Mouse (Mus musculus): Measurements from ENCODE around the gene Tmem50a. TPM values are rescaled to one million over a fixed set of nuclear protein-coding genes. Genes with fewer than 3 reads are reported as not detected.

The Tmem50a gene
- polyA plus RNA-seq, 1 experiment from 2014 or later = 151 TPM

GRCm38 (mm10) chr4:134892096-134892495 is 22.7 kb downstream of the Tmem50a start:
- no peaks in the 10 kb centered on the region for H3K27me3 ChIP-seq (ENCODE audit: insufficient read depth, low read length)
- H3K36me3 ChIP-seq (ENCODE audit: insufficient read depth) = peaks cover 24% of the 10 kb centered on the region
- no peak overlapping the region for H3K4me3 ChIP-seq (ENCODE audit: low read depth, low read length)
- TF ChIP-seq CTCF (IDR thresholded peaks at IDR 0.05; ENCODE audit: low read depth) = no peak
- H3K9me3 ChIP-seq (ENCODE audit: low read depth, low read length) = no peaks in the 10 kb centered on the region
- ATAC-seq (ENCODE audit: insufficient read depth) (no peak), DNase-seq (no peak)
- no peak overlapping the region for H3K27ac ChIP-seq (ENCODE audit: low read depth)
- no peak overlapping the region for H3K4me2 ChIP-seq
- no peaks in the 10 kb centered on the region for H3K4me1 ChIP-seq (ENCODE audit: insufficient read depth)
- WGBS = 76% methylated on average over 6 of the region's 6 CpGs
- H3K9ac ChIP-seq = no peak overlapping the region

- DNase-seq (no peak), ATAC-seq (ENCODE audit: insufficient read depth) (no peak)
- Histone ChIP-seq H3K4me2 (no peak overlapping the region), H3K9ac (no peak overlapping the region), H3K36me3 (ENCODE audit: insufficient read depth) (no peaks in the 10 kb centered on the region), H3K27me3 (ENCODE audit: insufficient read depth, low read length) (no peaks in the 10 kb centered on the region), H3K9me3 (ENCODE audit: low read depth, low read length) (no peaks in the 10 kb centered on the region), H3K4me1 (ENCODE audit: insufficient read depth) (peaks cover under 1% of the 10 kb centered on the region; the same call in 1 of the 2 replicates), H3K27ac (ENCODE audit: low read depth) (no peak overlapping the region), H3K4me3 (ENCODE audit: low read depth, low read length) (no peak overlapping the region)
- WGBS = 82% methylated on average over 4 of the region's 4 CpGs
- TF ChIP-seq CTCF (IDR thresholded peaks at IDR 0.05; ENCODE audit: low read depth) = no peak
Measured at GRCm38 (mm10) chr4:134884364-134884763, 30.5 kb downstream of the Tmem50a start.

DNA sequence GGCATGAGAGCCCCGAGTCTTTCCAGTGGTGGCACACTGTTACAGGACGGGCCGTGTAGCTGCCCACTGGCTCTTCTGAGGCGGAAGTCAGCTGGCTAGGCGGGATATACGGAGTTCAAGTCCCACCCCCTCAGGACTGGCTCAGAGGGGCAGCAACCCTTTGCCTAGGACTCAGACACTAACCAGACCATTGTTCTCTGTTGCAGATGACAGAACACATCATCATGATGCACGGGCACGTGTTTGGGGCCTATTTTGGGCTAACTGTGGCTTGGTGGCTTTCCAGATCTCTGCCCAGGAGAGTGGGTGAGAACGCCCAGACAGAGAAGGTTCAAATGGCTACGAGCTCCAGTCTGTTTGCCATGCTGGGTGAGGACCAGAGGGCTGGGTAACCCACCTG is 31.0 kb downstream of the Tmem50a start:
- ATAC-seq (ENCODE audit: insufficient read depth) (no peak), DNase-seq (no peak)
- 87% methylated on average over 10 of the region's 10 CpGs for WGBS
- Histone ChIP-seq H3K4me3 (ENCODE audit: low read depth, low read length) (no peak overlapping the region), H3K27ac (ENCODE audit: low read depth) (no peak overlapping the region), H3K9ac (no peak overlapping the region), H3K9me3 (ENCODE audit: low read depth, low read length) (no peaks in the 10 kb centered on the region), H3K4me2 (no peak overlapping the region), H3K27me3 (ENCODE audit: insufficient read depth, low read length) (no peaks in the 10 kb centered on the region), H3K4me1 (ENCODE audit: insufficient read depth) (peaks cover 3% of the 10 kb centered on the region; the same call in 1 of the 2 replicates), H3K36me3 (ENCODE audit: insufficient read depth) (no peaks in the 10 kb centered on the region)
- no peak for TF ChIP-seq CTCF (IDR thresholded peaks at IDR 0.05; ENCODE audit: low read depth)

DNA sequence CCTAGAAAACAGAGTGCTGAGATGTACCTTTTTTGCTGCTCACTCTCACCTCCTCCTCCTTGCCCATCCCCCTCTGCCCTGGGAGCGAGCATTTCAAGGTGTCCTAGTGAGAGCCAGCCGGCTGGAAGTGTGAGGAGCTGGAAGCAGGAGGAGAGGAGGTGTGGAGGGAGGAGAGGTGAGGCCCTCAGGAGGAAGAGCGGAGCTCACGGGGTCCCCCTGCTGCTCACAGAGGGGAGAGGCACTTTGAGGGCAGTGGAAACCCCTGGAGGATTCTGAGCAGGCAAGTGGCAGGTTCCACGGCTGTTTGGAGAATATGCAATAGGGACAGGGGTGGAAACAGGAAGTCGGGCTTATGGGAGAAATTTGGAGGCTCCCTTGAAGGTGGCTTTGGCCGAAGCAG is 31.6 kb downstream of the Tmem50a start:
- peak; percentile 74 for TF ChIP-seq CTCF (IDR thresholded peaks at IDR 0.05; ENCODE audit: low read depth)
- Histone ChIP-seq H3K27ac (ENCODE audit: low read depth) (no peak overlapping the region), H3K4me1 (ENCODE audit: insufficient read depth) (peaks cover 3% of the 10 kb centered on the region; the same call in 1 of the 2 replicates), H3K4me3 (ENCODE audit: low read depth, low read length) (no peak overlapping the region), H3K9me3 (ENCODE audit: low read depth, low read length) (no peaks in the 10 kb centered on the region), H3K9ac (no peak overlapping the region), H3K27me3 (ENCODE audit: insufficient read depth, low read length) (no peaks in the 10 kb centered on the region), H3K36me3 (ENCODE audit: insufficient read depth) (no peaks in the 10 kb centered on the region), H3K4me2 (no peak overlapping the region)
- peak; percentile 62 for DNase-seq
- no peak for ATAC-seq (ENCODE audit: insufficient read depth)
- WGBS = 25% methylated on average over 7 of the region's 7 CpGs

GRCm38 (mm10) chr4:134880041-134880440 is 34.8 kb downstream of the Tmem50a start:
- H3K27me3 ChIP-seq (ENCODE audit: insufficient read depth, low read length) = no peaks in the 10 kb centered on the region
- H3K4me2 ChIP-seq = peak overlapping the region; percentile 55
- no peak overlapping the region for H3K9ac ChIP-seq
- H3K36me3 ChIP-seq (ENCODE audit: insufficient read depth) = no peaks in the 10 kb centered on the region
- H3K27ac ChIP-seq (ENCODE audit: low read depth) = no peak overlapping the region
- WGBS = 35% methylated on average over 6 of the region's 6 CpGs
- peaks cover 3% of the 10 kb centered on the region; the same call in 1 of the 2 replicates for H3K4me1 ChIP-seq (ENCODE audit: insufficient read depth)
- no peaks in the 10 kb centered on the region for H3K9me3 ChIP-seq (ENCODE audit: low read depth, low read length)
- TF ChIP-seq CTCF (IDR thresholded peaks at IDR 0.05; ENCODE audit: low read depth) = peak; percentile 47
- no peak overlapping the region for H3K4me3 ChIP-seq (ENCODE audit: low read depth, low read length)
- DNase-seq (peak; percentile 38), ATAC-seq (ENCODE audit: insufficient read depth) (no peak)

GRCm38 (mm10) chr4:134879410-134879981 is 35.3 kb downstream of the Tmem50a start:
- DNase-seq (peak; percentile 85), ATAC-seq (ENCODE audit: insufficient read depth) (0 out of 2 replicates have a peak, but pooled peaks have one; percentile 21)
- no peaks in the 10 kb centered on the region for H3K9me3 ChIP-seq (ENCODE audit: low read depth, low read length)
- H3K4me3 ChIP-seq (ENCODE audit: low read depth, low read length) = peak overlapping the region; percentile 19; the same call in 1 of the 2 replicates
- no peaks in the 10 kb centered on the region for H3K36me3 ChIP-seq (ENCODE audit: insufficient read depth)
- H3K9ac ChIP-seq = no peak overlapping the region
- H3K27me3 ChIP-seq (ENCODE audit: insufficient read depth, low read length) = no peaks in the 10 kb centered on the region
- no peak overlapping the region for H3K27ac ChIP-seq (ENCODE audit: low read depth)
- H3K4me2 ChIP-seq = peak overlapping the region; percentile 55
- WGBS = 5% methylated on average over 17 of the region's 17 CpGs
- peak; percentile 79 for TF ChIP-seq CTCF (IDR thresholded peaks at IDR 0.05; ENCODE audit: low read depth)
- peaks cover 3% of the 10 kb centered on the region; the same call in 1 of the 2 replicates for H3K4me1 ChIP-seq (ENCODE audit: insufficient read depth)

- 77% methylated on average over 9 of the region's 9 CpGs for WGBS
Measured at GRCm38 (mm10) chr4:134876171-134876570, 38.7 kb downstream of the Tmem50a start.

More at GRCm38 (mm10) chr4:134876171-134876570, 38.7 kb downstream of the Tmem50a start:
- H3K36me3 ChIP-seq (ENCODE audit: insufficient read depth) = no peaks in the 10 kb centered on the region
- TF ChIP-seq CTCF (IDR thresholded peaks at IDR 0.05; ENCODE audit: low read depth) = no peak
- peaks cover 3% of the 10 kb centered on the region; the same call in 1 of the 2 replicates for H3K4me1 ChIP-seq (ENCODE audit: insufficient read depth)
- ATAC-seq (ENCODE audit: insufficient read depth) (no peak), DNase-seq (no peak)
- no peaks in the 10 kb centered on the region for H3K27me3 ChIP-seq (ENCODE audit: insufficient read depth, low read length)
- no peak overlapping the region for H3K27ac ChIP-seq (ENCODE audit: low read depth)
- H3K4me3 ChIP-seq (ENCODE audit: low read depth, low read length) = no peak overlapping the region
- H3K9ac ChIP-seq = no peak overlapping the region
- H3K9me3 ChIP-seq (ENCODE audit: low read depth, low read length) = no peaks in the 10 kb centered on the region
- no peak overlapping the region for H3K4me2 ChIP-seq
